Mouse (Mus musculus): ENCODE results near the gene 1700001K19Rik.
A peak's percentile ranks its signal among the peaks of the same experiment; 100 is the strongest.
"Not testable (repeated sequence)": the region's sequence is repeated elsewhere in the genome, so short reads cannot be mapped to it uniquely, and the experiment has no call there.

Gene 1700001K19Rik

DNA sequence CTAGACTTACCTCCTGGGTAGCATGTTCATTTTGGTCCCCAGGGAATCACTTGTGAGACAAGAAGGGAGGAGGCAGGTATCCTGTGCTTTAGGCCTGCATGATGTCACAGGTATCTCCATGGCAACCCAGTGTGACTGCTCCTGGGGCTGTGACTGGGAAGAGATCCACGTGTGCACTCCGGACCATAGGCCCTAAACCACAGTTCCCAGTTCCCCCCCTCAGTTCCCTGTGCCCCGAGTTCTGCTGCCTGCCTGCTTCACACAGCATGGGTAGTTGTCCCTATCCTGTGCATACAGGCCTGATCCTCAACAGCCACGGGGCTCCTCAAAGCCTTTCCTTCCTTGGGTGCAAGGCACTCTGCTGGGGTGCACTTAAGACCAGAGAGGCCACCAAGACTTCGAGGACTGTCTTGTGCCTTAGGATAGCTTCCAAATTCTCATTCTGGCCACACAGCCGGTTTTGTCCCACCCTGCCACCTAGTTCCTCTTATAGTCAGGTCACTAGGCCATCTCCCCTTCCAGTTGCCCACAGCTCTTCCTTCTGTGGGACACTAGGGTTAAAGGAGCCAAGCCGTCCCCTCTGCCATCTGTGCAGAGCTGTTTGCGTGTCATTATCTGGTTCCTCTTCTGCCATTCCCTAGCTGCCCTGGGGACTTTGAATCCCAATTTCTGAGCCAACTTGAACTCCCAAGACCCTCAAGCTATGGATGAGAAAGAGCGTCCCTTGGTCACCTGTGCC is at the start of gene 1700001K19Rik:
Gene 1700001K19Rik, minus strand, starts transcription at position 59 of the 739 bp plus-strand sequence.
- DNase-seq (ENCODE audit: low spot score in 2 of 2) = no peak

DNA sequence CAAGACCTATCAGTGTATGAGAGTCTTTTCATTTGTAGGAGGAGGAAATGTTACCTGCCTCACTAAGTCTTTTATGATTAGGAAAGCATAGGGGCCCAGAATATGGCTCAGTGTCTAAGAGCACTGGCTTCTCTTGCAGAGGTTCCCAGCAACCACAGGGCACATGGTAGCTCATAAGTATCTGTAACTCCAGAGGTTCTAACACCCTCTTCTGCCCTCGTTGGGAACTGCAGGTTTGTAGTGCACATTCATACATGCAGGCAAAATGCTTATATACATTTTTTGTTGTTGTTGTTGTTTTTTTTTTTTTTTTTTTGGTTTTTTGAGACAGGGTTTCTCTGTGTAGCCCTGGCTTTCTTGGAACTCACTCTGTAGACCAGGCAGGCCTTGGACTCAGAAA is 44.0 kb upstream of the 1700001K19Rik start:
- no peak for DNase-seq (ENCODE audit: low spot score in 2 of 2)

DNA sequence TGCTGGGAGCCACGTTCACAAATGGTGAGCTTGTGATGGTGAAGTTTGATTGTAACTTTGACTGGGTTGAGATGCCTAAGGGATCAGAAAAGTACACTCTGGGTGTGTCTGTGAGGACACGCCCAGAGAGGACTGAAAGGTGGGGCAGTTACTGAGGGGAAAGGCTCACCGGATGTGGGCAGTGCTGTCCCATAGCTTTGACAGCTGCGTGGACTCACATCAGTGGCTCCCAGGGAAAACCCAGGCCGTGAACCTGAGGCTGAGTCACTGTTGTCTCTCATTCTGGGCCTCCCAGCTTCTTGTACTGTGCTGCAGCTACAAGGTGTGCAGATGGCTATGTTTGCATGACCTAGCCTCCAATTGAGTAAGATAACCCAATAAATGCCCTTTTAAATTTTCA is 43.1 kb upstream of the 1700001K19Rik start:
- no peak for DNase-seq (ENCODE audit: low spot score in 2 of 2)

DNA sequence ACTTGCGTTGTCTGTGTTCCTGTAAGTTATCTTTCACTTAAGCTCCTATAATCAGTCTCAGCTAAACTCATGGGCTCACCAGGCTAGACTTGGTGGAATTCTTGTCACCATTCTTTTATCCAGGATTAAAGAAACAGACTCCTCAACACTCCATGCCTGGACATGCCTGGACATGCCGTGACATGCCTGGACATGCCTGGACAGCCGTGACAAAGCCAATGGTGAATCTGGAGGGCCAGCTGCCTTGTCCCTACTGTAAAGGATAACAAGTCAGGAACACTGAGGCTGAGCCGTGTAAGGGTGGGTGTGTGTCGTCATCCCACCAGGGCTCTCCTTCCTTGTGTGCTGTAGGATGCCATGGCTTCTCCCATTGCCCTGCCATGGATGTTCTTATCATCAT is 42.6 kb upstream of the 1700001K19Rik start:
- no peak for DNase-seq (ENCODE audit: low spot score in 2 of 2)

DNA sequence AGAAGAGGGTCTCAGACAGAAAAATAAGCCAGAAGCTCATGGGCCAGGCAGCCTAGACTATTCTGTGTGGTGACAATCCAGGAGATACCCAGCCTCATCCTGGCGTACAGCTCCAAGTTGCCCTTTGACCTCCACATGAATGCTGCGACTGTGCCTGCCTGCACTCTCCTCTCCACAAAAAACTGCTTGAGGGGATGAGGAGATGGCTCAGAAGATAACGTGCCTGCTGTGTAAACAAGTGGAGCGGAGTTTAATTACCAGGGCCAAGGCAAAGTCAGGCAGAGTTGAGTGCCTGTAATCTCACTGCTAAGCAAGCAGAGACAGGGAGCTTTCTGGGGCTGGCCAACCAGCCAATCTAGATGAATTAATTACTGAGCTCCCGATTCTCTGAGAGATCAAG is 33.6 kb upstream of the 1700001K19Rik start:
- DNase-seq (ENCODE audit: low spot score in 2 of 2) = no peak

DNA sequence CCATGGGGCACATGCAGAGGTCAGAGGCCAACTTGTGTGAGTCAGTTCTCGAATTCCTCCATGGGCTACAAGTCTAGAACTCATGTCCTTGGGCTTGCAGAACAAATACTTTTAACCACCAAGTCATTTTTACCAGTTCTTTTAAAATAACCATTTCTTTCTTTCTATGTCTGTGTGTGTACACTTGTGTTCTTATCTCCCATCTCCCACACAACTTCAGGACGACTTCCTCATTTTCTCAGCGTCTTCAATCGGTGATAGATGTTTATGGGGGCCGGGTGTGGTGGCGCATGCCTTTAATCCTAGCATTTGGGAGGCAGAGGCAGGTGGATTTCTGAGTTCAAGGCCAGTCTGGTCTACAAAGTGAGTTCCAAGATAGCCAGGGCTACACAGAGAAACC is 31.8 kb upstream of the 1700001K19Rik start:
- DNase-seq (ENCODE audit: low spot score in 2 of 2) = no peak

DNA sequence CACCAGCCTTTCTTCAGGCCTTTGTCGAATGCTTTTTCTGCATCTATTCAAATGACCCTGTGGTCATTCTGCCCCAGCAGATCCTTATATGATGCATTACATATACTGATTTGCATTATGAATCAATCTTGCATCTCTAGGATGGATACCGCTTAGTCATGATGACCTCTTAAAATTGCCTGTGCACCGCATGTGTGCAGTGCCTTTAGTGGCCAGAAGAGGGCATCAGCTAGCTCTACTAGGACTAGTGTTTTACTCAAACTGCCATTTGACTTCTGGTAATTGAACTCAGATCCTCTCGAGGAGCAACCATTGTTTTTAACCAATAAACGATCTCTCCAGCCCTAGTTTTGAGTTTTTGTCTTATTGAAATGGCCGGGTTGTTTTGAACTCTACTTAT is 31.4 kb upstream of the 1700001K19Rik start:
- DNase-seq (ENCODE audit: low spot score in 2 of 2) = peak in 1 of 2 experiments; percentile 47

DNA sequence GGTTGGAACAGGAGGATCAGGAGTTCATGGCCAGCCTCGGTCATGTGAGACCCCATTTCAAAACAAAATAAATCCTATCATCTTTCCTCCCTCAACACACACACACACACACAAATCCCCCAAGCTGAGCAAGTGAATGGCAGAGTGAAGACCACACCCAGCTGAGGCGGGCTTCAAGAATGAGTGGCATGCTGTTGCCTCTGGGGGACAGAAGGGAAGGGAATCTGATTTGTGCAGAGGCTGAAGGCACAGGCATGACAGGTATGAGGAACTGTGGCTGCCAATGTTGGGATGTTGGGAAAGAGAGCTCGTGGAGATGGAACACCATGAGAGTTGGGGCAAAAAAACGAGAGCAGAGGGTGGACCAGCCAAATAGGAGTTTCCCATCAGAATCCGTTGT is 28.9 kb upstream of the 1700001K19Rik start:
- DNase-seq (ENCODE audit: low spot score in 2 of 2) = no peak

DNA sequence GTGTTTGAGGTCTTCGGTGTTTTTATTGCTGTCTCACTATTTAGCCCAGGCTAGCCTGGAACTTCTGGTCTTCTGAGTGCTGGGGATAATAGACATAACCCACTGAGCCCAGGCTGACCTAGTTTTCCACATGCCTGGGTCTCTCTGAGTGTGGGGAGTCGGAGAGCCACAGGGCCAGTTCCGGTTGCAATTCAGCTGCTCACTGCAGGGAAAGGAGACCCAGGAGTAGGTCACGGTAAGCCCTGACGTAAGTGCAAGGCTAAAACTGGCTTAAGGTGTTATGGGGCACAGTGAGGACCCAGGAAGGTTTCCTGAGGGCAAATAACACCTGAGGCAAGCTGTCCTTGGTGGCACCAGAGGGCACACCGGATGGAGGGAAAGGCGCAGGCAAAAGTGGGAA is 25.0 kb upstream of the 1700001K19Rik start:
- no peak for DNase-seq (ENCODE audit: low spot score in 2 of 2)

DNA sequence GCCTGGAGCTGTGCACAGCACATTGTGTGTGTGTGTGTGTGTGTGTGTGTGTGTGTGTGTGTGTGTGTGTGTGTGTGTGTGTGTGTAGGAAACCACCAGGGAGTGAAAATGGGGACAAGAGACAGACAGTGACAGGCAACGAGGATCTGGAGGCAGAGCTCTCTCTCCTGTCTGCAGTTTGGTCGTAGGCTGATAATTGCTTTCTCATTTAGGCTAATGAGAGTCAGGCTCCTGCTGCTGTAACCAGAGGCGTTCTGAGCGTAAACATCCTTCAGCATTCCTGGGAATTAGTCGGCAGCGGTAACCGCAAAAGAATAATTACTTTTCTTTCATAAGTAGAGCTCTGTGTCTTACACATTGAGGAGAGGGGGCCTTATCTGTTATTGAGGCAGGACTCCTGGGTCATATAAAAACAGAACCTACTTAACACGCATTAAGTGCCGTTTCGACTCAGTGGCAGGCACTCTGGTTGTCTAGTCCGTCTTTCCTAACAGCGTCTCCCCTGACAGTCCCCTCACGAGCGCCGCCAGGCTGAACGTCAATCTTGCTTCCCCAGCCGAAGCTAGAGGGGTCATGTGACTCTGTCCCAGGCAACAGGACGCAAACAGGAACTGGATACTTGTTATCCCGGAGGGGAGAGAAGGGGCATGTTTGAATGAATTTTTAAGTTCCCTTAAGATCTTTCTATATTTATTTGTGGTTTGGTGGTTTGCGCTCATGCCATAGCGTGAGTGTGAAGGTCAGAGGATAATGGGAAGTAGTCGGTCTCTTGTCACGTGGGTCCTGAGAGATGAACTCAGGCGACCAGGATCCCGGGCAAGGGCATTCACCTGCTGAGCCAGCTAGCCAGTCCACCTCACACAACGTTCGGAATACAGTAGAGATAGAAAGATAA is 24.2 kb upstream of the 1700001K19Rik start:
- DNase-seq (ENCODE audit: low spot score in 2 of 2) = peak in 1 of 2 experiments; percentile 56

DNA sequence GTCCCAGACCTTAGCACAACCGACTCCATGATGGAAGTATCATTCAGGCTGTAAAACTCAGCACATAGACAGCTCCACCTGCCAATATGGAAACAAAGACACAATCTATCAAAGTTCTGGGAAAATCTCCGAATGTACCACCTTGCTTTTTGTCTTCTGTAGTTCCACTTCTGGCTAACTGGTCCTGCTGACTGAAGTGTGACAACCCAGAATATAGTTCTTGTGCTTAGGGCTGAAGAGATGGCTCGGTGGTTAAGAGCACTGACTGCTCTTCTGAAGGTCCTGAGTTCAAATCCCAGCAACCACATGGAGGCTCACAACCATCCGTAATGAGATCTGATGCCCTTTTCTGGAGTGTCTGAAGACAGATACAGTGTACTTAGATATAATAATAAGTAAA is 23.0 kb upstream of the 1700001K19Rik start:
- not testable (repeated sequence) for DNase-seq (ENCODE audit: low spot score in 2 of 2)

DNA sequence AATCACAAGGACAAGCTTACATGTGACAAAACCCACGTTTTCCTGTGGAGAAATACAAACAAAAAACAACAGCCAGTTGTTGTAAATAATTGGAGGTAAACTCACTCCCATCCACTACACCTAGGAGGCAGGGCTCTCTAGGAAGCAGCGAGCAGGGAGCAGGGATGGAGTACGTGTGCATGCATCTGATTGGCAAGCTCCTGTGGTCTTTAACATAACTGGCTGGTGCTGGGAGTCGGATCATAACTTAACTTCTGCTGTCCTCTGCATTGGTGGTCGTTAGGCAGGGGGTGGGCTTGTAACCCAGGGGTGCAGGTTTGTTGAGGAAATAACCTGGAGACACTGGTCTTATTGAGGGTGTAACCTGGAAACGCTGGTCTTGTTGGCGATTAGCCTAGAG is 21.3 kb upstream of the 1700001K19Rik start:
- no peak for DNase-seq (ENCODE audit: low spot score in 2 of 2)

DNA sequence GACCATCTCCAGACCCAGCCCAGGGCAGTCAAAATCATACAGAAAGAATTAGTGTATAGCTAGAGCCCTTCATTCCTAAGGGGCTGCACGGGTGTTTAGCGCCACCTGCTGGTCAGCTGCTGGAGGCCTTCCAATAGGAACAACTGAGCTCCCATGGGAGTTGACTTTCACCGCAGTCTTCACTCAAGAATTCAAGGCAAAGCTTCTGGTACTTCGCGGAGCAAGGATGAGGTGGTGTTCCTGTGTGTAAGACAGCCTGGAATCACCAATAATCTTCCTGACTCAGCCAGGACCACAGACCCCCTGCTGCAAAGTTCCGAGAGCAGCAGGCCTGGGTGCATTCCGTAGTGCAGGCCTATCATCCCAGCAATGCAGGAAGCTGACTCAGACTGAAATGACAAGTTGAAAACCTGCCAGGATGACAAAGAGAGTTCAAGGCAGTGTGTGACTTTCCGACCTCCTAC is 20.6 kb upstream of the 1700001K19Rik start:
- DNase-seq (ENCODE audit: low spot score in 2 of 2) = peak; percentile 83 to 92

DNA sequence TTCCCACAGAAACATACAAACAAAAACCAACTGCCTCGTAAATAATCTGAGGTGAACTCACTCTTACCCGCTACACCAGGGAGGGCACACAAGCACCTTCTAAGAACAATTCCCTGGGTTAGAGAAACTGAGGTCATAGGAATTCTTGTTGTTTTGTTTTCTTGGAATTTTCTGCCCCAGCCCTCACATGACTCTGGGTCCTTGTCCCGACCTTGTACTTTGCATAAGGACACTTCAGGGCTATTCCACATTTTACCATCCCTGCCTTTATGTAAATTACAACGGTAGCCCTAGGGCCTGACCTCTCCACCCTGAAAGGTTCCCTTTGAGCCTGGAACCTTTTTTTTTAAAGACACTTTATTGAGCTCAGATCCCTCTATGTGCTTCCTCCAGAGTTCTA is 20.1 kb upstream of the 1700001K19Rik start, which contains the start of gene Hsp90aa1:
Gene Hsp90aa1, minus strand, starts transcription at position 173 of the 400 bp plus-strand sequence.
- no peak for DNase-seq (ENCODE audit: low spot score in 2 of 2)

DNA sequence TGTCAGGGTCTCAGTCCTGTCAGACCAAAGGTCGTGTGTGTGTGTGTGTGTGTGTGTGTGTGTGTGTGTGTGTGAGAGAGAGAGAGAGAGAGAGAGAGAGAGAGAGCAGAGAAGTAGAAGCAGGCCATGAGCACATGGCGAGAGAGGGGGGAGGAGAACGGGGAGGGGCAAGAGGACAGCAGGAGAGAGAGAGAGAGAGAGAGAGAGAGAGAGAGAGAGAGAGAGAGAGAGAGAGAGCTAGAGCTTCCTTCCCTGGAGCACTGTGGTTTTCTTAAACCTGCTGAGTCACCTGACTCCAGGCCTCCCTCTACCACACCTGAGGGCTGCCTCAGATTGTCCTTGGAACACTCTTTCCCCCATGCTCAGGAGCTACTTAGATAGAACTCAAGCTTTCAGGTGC is 18.9 kb upstream of the 1700001K19Rik start:
- not testable (repeated sequence) for DNase-seq (ENCODE audit: low spot score in 2 of 2)

DNA sequence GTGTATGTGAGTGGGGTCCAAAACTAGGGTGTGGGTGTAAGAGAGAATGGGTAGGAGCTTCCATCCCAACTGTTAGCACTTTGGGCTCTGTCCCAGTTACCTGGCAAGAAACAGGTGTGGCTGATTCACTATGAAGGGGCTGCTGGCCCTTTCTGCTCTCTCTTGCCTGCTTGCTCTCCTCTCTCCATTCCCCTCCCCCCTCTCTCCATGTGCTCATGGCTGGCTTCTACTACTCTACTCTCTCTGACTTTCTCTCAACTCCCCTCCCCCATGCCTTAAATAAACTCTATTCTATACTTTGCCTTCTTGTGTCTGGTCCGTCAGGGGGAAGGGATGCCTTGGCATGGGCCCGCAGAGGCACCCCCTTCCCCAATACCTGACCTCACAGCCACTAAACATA is 18.3 kb upstream of the 1700001K19Rik start:
- no peak for DNase-seq (ENCODE audit: low spot score in 2 of 2)

DNA sequence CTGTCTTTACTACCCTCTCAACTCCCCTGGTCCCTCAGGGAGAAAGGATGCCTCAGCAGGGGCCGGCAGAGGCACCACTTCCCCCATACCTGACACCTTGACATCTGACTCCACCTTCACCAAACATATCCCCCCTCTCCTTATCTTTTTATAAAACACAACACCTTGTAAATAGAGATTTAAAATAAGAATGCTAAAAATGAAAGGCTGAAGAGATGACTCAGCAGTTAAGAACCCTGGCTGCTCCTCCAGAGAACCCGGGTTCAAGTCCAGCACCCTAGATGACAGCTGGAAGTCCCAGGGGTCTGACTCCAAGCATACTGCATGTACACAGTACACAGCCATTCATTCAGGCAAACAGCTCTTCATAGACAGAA is 16.7 kb upstream of the 1700001K19Rik start:
- no peak for DNase-seq (ENCODE audit: low spot score in 2 of 2)

DNA sequence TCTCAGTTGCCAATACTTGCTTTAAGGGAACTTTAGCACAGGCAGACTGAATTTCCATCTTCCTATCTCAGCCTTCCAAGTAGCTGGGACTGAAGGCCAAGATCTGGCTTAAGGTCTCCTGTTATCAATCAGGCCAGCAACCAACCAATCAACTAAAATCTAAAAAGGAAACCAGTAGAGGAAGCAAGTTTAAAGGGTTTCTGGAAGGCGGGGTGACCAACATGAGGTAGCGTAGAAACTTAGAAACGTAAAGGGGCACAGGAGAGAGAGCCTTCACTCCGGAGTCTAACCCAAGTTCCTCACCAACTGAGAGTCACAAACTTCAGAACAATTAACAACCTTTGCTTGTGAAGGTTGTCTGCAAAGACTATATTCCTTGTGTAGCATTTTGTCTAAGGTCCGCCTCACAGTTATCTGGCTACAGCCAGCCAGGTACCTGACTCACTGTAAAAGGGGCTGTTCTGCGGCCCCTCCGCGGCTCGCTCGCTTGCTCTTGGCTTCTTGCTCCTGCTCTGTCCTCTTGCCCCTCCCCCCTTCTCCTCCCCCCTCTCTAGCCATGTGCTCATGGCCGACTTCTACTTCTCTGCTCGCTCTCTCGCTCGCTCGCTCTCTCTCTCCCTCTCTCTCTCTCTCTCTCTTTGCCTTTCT is 16.2 kb upstream of the 1700001K19Rik start:
- peak; percentile 38 to 40 for DNase-seq (ENCODE audit: low spot score in 2 of 2)

DNA sequence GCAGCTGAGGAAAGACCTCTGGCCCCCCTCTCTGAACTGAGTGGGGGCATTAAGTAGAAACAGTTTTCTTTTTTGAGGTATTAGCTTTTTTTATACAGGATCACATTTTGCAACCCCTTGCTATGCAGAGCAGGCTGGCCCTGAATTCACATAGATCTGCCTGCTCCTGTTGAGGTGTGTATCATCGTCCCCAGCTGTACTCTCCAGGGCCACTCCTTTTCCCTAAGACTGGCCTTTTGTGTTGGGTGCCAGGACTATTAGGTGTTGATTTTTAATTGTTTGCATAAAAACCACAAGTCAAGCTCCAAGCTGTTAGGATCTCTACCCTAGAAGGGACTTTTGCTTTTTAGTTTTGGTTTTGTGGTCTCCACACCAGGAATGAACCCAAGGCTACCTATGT is 15.7 kb upstream of the 1700001K19Rik start:
- DNase-seq (ENCODE audit: low spot score in 2 of 2) = no peak

DNA sequence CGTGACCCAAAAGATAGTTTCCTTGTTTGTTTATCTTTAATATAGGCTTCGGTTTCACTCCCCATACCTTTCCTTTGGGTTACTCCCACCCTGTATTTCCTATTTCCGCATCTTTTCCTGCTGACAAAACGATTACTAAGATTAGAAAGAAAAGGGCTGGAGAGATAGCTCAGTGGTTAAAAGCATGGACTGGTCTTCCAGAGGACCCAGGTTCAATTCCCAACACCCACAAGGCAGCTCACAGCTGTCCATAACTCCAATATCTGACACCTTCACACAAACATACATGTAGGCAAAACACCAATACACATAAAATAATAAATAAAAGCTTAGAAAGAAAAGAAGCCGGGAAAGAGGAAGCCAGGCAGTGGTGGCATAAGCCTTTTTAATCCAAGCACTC is 15.0 kb upstream of the 1700001K19Rik start:
- DNase-seq (ENCODE audit: low spot score in 2 of 2) = no peak

DNA sequence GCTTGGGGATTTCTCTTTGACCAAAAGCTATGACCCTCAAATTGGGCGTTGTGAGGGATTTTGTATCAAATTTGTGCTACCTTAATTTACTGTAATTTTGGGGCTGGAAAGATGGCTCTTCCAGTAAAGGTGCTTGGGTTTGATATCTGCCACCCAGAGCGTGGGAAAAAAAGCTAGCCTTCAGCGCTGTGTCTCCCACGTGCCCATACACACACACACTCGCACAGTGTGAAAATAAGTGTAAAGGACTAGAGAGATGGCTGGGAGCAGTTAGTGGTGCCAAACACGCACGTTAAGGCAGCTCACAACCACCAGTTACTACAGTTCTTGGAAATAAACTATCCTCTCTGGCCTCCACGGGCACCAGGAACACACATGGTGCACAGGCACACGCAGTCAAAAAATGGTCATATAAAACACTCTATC is 14.6 kb upstream of the 1700001K19Rik start:
- DNase-seq (ENCODE audit: low spot score in 2 of 2) = no peak
